Mouse (Mus musculus): ENCODE measurements at regions not wholly inside any gene's neighbourhood (a gene's known extent, or its start where the extent isn't known, plus 50 kb on each side); places are given as distances from the start of the nearest gene placed in this dataset.

- H3K27me3 ChIP-seq (replicated peaks; ENCODE audit: control insufficient read depth, insufficient read depth, low read length): peaks cover 1% of the 10 kb centered on the region; the same call in 1 of the 2 replicates
- TF ChIP-seq CTCF (conservative IDR thresholded peaks at IDR 0.05; ENCODE audit: insufficient read depth, insufficient read length, low read depth, low read length) (no peak), POLR2A (IDR thresholded peaks at IDR 0.05; ENCODE audit: low read depth, low read length) (no peak)
- no peak overlapping the region for H3K27ac ChIP-seq (ENCODE audit: insufficient read depth, low read depth, low read length)
- H3K36me3 ChIP-seq (ENCODE audit: control insufficient read depth, insufficient read depth, low read length): no peaks in the 10 kb centered on the region
- 90% methylated on average over 2 of the region's 2 CpGs for WGBS
- no peak for DNase-seq
- H3K4me1 ChIP-seq (ENCODE audit: control insufficient read depth, insufficient read depth, low read length): no peaks in the 10 kb centered on the region
- H3K4me3 ChIP-seq (ENCODE audit: insufficient read depth, low read depth, low read length): no peak overlapping the region
Measured at GRCm38 (mm10) chr1:185089196-185089595, 89.8 kb upstream of the Mark1 start.

GRCm38 (mm10) chr1:185083191-185083590 is 83.8 kb upstream of the Mark1 start:
- Histone ChIP-seq H3K27me3 (replicated peaks; ENCODE audit: control insufficient read depth, insufficient read depth, low read length) (no peaks in the 10 kb centered on the region), H3K36me3 (ENCODE audit: control insufficient read depth, insufficient read depth, low read length) (no peaks in the 10 kb centered on the region), H3K27ac (ENCODE audit: insufficient read depth, low read depth, low read length) (no peak overlapping the region), H3K4me3 (ENCODE audit: insufficient read depth, low read depth, low read length) (no peak overlapping the region), H3K4me1 (ENCODE audit: control insufficient read depth, insufficient read depth, low read length) (no peaks in the 10 kb centered on the region)
- no peak for DNase-seq
- 84% methylated on average over 5 of the region's 5 CpGs for WGBS
- TF ChIP-seq CTCF (conservative IDR thresholded peaks at IDR 0.05; ENCODE audit: insufficient read depth, insufficient read length, low read depth, low read length) (no peak), POLR2A (IDR thresholded peaks at IDR 0.05; ENCODE audit: low read depth, low read length) (no peak)

GRCm38 (mm10) chr1:185080118-185080517 is 80.7 kb upstream of the Mark1 start:
- Histone ChIP-seq H3K27me3 (replicated peaks; ENCODE audit: control insufficient read depth, insufficient read depth, low read length) (no peaks in the 10 kb centered on the region), H3K27ac (ENCODE audit: insufficient read depth, low read depth, low read length) (no peak overlapping the region), H3K4me3 (ENCODE audit: insufficient read depth, low read depth, low read length) (no peak overlapping the region), H3K4me1 (ENCODE audit: control insufficient read depth, insufficient read depth, low read length) (no peaks in the 10 kb centered on the region), H3K36me3 (ENCODE audit: control insufficient read depth, insufficient read depth, low read length) (no peaks in the 10 kb centered on the region)
- 56% methylated on average over 3 of the region's 3 CpGs for WGBS
- TF ChIP-seq CTCF (conservative IDR thresholded peaks at IDR 0.05; ENCODE audit: insufficient read depth, insufficient read length, low read depth, low read length) (no peak), POLR2A (IDR thresholded peaks at IDR 0.05; ENCODE audit: low read depth, low read length) (no peak)
- no peak for DNase-seq

GRCm38 (mm10) chr1:185079331-185079880 is 80.0 kb upstream of the Mark1 start:
- no peak overlapping the region for H3K27ac ChIP-seq (ENCODE audit: insufficient read depth, low read depth, low read length)
- no peaks in the 10 kb centered on the region for H3K27me3 ChIP-seq (replicated peaks; ENCODE audit: control insufficient read depth, insufficient read depth, low read length)
- 28% methylated on average over 5 of the region's 5 CpGs for WGBS
- H3K4me1 ChIP-seq (ENCODE audit: control insufficient read depth, insufficient read depth, low read length): no peaks in the 10 kb centered on the region
- no peak for TF ChIP-seq POLR2A (IDR thresholded peaks at IDR 0.05; ENCODE audit: low read depth, low read length)
- DNase-seq: no peak
- H3K4me3 ChIP-seq (ENCODE audit: insufficient read depth, low read depth, low read length): no peak overlapping the region
- no peaks in the 10 kb centered on the region for H3K36me3 ChIP-seq (ENCODE audit: control insufficient read depth, insufficient read depth, low read length)

DNA sequence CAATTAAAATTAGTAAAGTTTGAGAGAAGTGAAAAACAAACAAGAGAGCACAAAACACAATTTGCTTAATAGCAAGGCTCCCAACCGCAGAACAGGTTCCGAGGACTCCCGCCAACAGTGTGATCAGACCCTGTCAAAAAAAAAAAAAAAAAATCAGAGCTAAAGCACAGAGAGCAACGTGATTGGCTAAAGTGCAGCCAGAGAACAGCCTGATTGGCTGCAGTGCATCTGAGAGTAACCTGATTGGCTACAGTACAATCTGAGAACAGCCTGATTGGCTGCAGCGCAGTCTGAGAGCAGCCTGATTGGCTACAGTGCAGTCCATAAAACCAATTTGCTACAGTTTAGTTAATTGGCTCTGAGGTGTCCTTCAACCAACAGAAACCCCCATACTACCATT is 74.6 kb upstream of the Mark1 start:
- H3K27me3 ChIP-seq (replicated peaks; ENCODE audit: control insufficient read depth, insufficient read depth, low read length): no peaks in the 10 kb centered on the region; the same call in 1 of the 2 replicates
- TF ChIP-seq POLR2A (IDR thresholded peaks at IDR 0.05; ENCODE audit: low read depth, low read length): no peak
- TF ChIP-seq CTCF (conservative IDR thresholded peaks at IDR 0.05; ENCODE audit: insufficient read depth, insufficient read length, low read depth, low read length): no peak
- no peak for DNase-seq
- H3K4me3 ChIP-seq (ENCODE audit: insufficient read depth, low read depth, low read length): no peak overlapping the region
- no peak overlapping the region for H3K27ac ChIP-seq (ENCODE audit: insufficient read depth, low read depth, low read length)
- H3K36me3 ChIP-seq (ENCODE audit: control insufficient read depth, insufficient read depth, low read length): no peaks in the 10 kb centered on the region
- no peaks in the 10 kb centered on the region for H3K4me1 ChIP-seq (ENCODE audit: control insufficient read depth, insufficient read depth, low read length)
- 87% methylated on average over 5 of the region's 5 CpGs for WGBS

DNA sequence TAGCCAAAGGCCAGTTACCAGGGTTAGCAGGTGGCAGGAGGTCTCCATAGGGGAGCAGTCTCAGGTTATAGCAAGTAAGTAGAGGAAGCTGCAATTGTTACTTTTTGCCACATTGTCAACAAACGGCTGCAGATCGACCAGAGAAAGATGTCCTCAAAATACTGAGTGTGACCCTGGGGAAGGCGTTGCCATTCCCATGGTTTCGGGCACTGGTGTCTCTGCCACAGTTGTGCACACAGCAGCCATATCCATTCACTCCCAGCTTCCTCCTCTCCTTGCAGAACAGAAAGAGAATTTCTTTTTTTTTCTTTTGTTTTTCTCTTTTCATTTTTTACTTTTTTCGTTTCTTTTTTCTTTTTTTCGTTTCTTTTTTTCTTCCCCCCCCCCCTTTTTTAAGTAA is 73.4 kb upstream of the Mark1 start:
- no peak for DNase-seq
- no peak overlapping the region for H3K27ac ChIP-seq (ENCODE audit: insufficient read depth, low read depth, low read length)
- H3K4me3 ChIP-seq (ENCODE audit: insufficient read depth, low read depth, low read length): no peak overlapping the region
- no peak for TF ChIP-seq CTCF (conservative IDR thresholded peaks at IDR 0.05; ENCODE audit: insufficient read depth, insufficient read length, low read depth, low read length)
- TF ChIP-seq POLR2A (IDR thresholded peaks at IDR 0.05; ENCODE audit: low read depth, low read length): no peak
- no peaks in the 10 kb centered on the region for H3K4me1 ChIP-seq (ENCODE audit: control insufficient read depth, insufficient read depth, low read length)
- no peaks in the 10 kb centered on the region; the same call in 1 of the 2 replicates for H3K27me3 ChIP-seq (replicated peaks; ENCODE audit: control insufficient read depth, insufficient read depth, low read length)
- H3K36me3 ChIP-seq (ENCODE audit: control insufficient read depth, insufficient read depth, low read length): no peaks in the 10 kb centered on the region
- 71% methylated on average over 6 of the region's 6 CpGs for WGBS

GRCm38 (mm10) chr1:185071566-185071965 is 72.2 kb upstream of the Mark1 start:
- TF ChIP-seq POLR2A (IDR thresholded peaks at IDR 0.05; ENCODE audit: low read depth, low read length) (no peak), CTCF (conservative IDR thresholded peaks at IDR 0.05; ENCODE audit: insufficient read depth, insufficient read length, low read depth, low read length) (no peak)
- WGBS: 57% methylated on average over 7 of the region's 7 CpGs

GRCm38 (mm10) chr1:185070853-185071149 is 71.4 kb upstream of the Mark1 start:
- 75% methylated on average over 3 of the region's 3 CpGs for WGBS
- Histone ChIP-seq H3K27me3 (replicated peaks; ENCODE audit: control insufficient read depth, insufficient read depth, low read length) (no peaks in the 10 kb centered on the region; the same call in 1 of the 2 replicates), H3K27ac (ENCODE audit: insufficient read depth, low read depth, low read length) (no peak overlapping the region), H3K36me3 (ENCODE audit: control insufficient read depth, insufficient read depth, low read length) (no peaks in the 10 kb centered on the region), H3K4me3 (ENCODE audit: insufficient read depth, low read depth, low read length) (no peak overlapping the region), H3K4me1 (ENCODE audit: control insufficient read depth, insufficient read depth, low read length) (no peaks in the 10 kb centered on the region)
- TF ChIP-seq CTCF (conservative IDR thresholded peaks at IDR 0.05; ENCODE audit: insufficient read depth, insufficient read length, low read depth, low read length): no peak
- no peak for TF ChIP-seq POLR2A (IDR thresholded peaks at IDR 0.05; ENCODE audit: low read depth, low read length)
- DNase-seq: no peak

More at GRCm38 (mm10) chr1:185071566-185071965, 72.2 kb upstream of the Mark1 start:
- DNase-seq: no peak
- Histone ChIP-seq H3K27ac (ENCODE audit: insufficient read depth, low read depth, low read length) (no peak overlapping the region), H3K36me3 (ENCODE audit: control insufficient read depth, insufficient read depth, low read length) (no peaks in the 10 kb centered on the region), H3K27me3 (replicated peaks; ENCODE audit: control insufficient read depth, insufficient read depth, low read length) (no peaks in the 10 kb centered on the region; the same call in 1 of the 2 replicates), H3K4me3 (ENCODE audit: insufficient read depth, low read depth, low read length) (no peak overlapping the region), H3K4me1 (ENCODE audit: control insufficient read depth, insufficient read depth, low read length) (no peaks in the 10 kb centered on the region)

Measured in kidney, adult 2 months (tissue).